Mouse (Mus musculus): ENCODE data around the gene 6430571L13Rik.
A peak's percentile ranks its signal among the peaks of the same experiment; 100 is the strongest.

The 6430571L13Rik gene

DNA sequence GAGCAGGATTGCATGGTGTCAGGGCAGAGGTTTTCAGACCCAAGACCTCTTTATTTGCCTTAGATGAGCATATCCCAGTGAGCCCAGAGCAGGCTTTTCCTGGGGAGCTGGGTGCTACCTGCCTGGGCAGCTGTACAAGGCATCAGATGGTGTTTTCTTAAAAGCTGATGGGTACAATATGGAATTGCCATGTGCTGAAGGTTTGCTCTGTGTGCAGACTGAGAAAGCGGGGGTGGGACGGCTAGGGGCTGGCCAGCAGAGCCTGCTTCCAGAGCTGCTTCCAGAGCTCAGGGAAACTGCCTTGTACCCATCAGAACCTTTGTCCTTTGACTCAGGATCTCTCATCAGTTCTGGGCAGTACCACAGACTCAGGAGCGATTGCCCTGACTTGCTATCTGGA, 47.3 kb downstream of the 6430571L13Rik start:
- DNase-seq = no peak

DNA sequence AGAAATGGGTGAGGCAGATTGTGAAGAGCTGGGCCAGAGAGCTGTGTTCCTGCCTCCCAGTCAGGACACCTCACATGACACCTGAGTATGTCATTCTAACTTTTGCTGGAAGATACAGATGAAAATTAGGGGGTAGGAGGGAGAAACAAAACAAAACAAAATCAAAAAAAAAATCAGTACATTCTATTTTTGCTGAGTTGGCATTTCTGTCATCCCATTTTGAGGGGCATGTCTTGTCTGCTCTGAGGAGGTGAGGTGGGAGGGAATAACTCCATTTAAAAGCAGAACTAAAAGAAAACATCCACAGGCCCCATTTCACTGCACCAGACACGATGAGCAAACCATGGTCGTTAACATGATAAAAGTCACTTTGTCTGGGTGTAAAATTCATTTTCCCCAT, 47.9 kb downstream of the 6430571L13Rik start:
- no peak for DNase-seq

DNA sequence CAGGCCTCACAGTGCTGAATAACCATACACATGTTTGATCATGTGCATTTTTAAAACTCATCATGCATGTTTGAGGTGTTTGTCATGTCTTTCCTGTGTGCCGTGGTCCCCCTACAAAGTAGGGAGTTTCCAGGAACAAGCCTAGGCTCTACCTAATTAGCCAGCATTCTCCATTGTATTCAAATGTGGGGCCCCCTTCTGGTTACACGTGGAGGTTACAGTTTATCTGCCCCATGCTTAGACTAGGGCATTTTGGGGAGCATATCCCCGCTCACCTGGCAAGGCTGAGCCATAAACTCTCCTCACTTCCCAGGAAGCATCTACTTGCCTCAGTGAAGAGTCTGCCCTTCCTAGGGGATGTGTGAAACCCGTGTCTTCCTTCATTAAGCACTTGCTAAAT, 56.0 kb downstream of the 6430571L13Rik start:
- no peak for DNase-seq

DNA sequence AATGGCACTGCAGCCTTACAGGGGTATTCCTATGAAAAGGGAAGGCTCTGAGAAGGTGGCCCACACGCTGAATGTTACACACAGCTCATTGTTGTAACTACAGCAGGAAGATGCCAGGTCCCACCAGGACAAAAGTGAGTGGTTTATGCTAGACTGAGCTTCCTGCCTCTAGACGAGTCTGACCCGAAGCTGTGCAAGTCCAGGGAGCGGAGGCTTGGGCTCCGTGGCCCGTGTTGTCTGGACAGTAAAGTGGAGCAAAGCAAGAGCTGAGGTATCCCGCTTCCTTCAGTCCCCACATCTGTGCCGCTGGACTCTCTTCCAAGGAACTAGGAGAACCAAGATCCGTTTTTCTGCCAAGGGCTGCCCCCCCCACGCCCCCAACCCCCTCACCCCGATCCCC, 58.6 kb downstream of the 6430571L13Rik start:
- no peak for DNase-seq

DNA sequence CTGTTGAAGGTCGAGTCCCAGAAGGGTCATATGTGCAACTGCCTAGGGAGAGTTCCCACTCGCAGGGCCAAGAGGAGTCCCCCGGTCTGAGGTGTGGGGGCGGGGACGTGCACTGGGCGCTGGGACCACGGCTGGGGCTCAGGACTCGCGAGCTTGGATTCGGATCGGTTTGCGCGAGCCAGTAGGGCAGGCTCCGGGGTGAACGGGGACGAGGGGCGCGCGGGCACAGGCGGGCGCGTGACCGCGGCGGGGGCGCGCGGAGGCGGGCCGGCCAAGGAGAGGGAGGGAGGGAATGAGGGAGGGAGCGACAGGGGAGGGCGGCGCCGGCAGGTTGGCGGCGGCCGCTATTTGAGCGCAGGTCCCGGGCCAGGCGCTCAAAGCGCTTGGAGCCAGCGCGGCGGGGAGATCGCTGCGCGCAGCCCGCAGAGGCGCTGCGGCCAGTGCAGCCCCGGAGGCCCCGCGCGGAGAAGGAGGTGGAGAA, 59.1 kb downstream of the 6430571L13Rik start, which contains the start of gene Cacna2d2:
Gene Cacna2d2, plus strand, starts transcription at position 122 of the 481 bp plus-strand sequence.
- DNase-seq = peak; percentile 61

DNA sequence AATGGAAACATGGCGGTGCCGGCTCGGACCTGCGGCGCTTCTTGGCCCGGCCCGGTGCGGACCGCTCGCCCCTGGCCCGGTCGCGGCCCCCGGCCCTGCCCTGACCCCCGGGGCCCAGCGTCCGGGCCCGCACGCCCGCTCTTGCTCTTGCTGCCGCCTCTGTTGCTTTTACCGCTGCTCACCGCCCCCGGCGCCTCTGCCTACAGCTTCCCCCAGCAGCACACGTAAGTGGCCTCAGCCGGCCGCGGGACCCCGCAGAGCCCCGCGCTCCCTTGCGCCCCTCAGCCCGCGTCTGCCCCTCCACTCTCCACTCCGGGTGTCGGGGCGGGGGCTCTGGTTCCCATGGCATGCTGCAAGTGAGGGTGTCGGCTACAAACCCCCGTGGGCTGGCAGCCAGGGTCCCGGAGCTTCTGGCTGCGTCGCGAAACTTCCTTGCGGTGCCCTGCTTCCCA, 59.7 kb downstream of the 6430571L13Rik start:
- DNase-seq = peak; percentile 26

DNA sequence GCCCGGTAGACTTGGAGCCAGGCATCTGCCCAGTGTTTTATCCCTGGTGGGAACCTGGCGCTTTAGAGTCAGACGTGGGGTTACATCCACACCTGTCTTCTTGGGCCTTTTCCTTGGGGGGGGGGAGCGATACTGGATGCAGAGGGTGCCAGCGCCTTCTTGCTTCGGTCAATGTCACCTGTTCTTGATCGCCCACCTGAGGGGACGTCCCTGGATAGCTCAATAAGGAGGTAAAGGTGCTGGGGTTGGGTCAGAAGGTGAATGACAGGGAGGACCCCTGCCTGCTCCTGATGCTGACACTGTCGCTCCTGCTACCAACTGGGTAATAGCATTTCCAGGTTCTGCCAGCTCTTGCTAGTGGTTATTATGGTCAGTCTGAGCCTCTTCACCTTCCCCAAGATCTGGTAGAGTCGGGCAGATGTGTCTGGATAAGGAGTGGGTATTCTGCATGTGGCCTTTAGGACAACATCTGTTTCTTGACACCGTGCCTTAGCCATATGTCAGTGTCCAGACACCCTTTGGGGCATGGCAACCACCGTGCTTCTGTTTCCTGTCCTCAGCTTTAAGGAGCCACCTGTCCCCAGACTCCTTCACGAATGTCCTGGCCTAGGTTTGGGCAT, 60.4 kb downstream of the 6430571L13Rik start:
- no peak for DNase-seq

All from right cerebral cortex, postnatal 4 days (tissue).